Mouse (Mus musculus) midbrain, embryonic 14.5 days (tissue): ENCODE measurements around the gene Pskh1. TPM values are rescaled to one million over a fixed set of nuclear protein-coding genes. Genes with fewer than 3 reads are reported as not detected.

Source experiments
- ATAC-seq: fragments of 200-750 bp; cut with Nextera tagmentation; 2 replicates; pipeline ENCODE4 v1.8.0; 2017; ENCODE audit warnings: moderate number of reproducible peaks, moderate library complexity; ENCODE audit not compliant: low FRiP score, low TSS enrichment
- DNase-seq: peaks from one replicate; pipeline ENCODE4 v3.0.0-alpha.2; 2015
- H3K27ac ChIP-seq: fragments of 300-500 bp; sonication (generic); replicated peaks from 2 replicates; pipeline ENCODE4 v1.5.1; 2014; ENCODE audit warnings: mild to moderate bottlenecking, low read depth, low read length, moderate library complexity
- H3K27me3 ChIP-seq: fragments of 300-500 bp; sonication (generic); 2 replicates; pipeline ENCODE4 v1.6.1; 2014; ENCODE audit warnings: low read length, control low read depth, mixed read lengths; ENCODE audit not compliant: control insufficient read depth, insufficient read depth
- H3K36me3 ChIP-seq: fragments of 300-500 bp; sonication (generic); 2 replicates; pipeline ENCODE4 v1.6.1; 2014; ENCODE audit warnings: low read length, control low read depth; ENCODE audit not compliant: control insufficient read depth, insufficient read depth
- H3K4me1 ChIP-seq: fragments of 300-500 bp; sonication (generic); 2 replicates; pipeline ENCODE4 v1.6.1; 2014; ENCODE audit warnings: mild to moderate bottlenecking, antibody characterized with exemption, low read length, control low read depth; ENCODE audit not compliant: control insufficient read depth, insufficient read depth
- H3K4me2 ChIP-seq: fragments of 300-500 bp; sonication (generic); 2 replicates; pipeline ENCODE4 v1.6.1; 2014; ENCODE audit warnings: mild to moderate bottlenecking, low read length, moderate library complexity
- H3K4me3 ChIP-seq: fragments of 300-500 bp; sonication (generic); replicated peaks from 2 replicates; pipeline ENCODE4 v1.5.1; 2014; ENCODE audit warnings: low read depth, low read length
- H3K9ac ChIP-seq: fragments of 300-500 bp; sonication (generic); replicated peaks from 2 replicates; pipeline ENCODE4 v1.6.1; 2014; ENCODE audit warnings: mild to moderate bottlenecking, low read length, moderate library complexity
- H3K9me3 ChIP-seq: fragments of 300-500 bp; sonication (generic); 2 replicates; pipeline ENCODE4 v1.6.1; 2016; ENCODE audit warnings: low read length, control low read depth, mixed read lengths; ENCODE audit not compliant: control insufficient read depth
- WGBS: fragments of 180-500 bp; shearing (Covaris S2); extraction: QIAGEN DNeasy Blood & Tissue Kit; methylation state at CpG from one replicate; pipeline ENCODE4 v1.1.7; 2014; 5-methylcytosine and 5-hydroxymethylcytosine counted together
- polyA plus RNA-seq: library from polyadenylated mRNA; unstranded; fragments of >200 nt; fragmentation: Nextera tagmentation; extraction: Ambion mirVana; gene quantifications from 2 replicates; pipeline ENCODE4 v1.2.1, GENCODE M21; 2014

Gene Pskh1
- polyA plus RNA-seq, 1 experiment from 2014 or later, result 10.7 TPM

GRCm38 (mm10) chr8:105938306-105938669 is 38.0 kb downstream of the Pskh1 start, which contains the start of gene Psmb10:
Psmb10 (minus strand) TSS chr8:105938444.
- DNase-seq (no peak), ATAC-seq (no peak)
- Histone ChIP-seq H3K4me1 (peaks cover 15% of the 10 kb centered on the region), H3K9ac (peak within 1 kb of the TSS; percentile 81), H3K4me2 (peak within 1 kb of the TSS; percentile 84), H3K27me3 (no peaks in the 10 kb centered on the region), H3K4me3 (peak within 1 kb of the TSS; percentile 46), H3K36me3 (no peaks in the 10 kb centered on the region), H3K9me3 (no peaks in the 10 kb centered on the region), H3K27ac (peak within 1 kb of the TSS; percentile 83)
- 38% methylated on average over 4 of the region's 4 CpGs for WGBS

- peaks cover 6% of the 10 kb centered on the region; the same call in 1 of the 2 replicates for H3K4me1 ChIP-seq
- no peaks in the 10 kb centered on the region for H3K36me3 ChIP-seq
- no peak overlapping the region for H3K27ac ChIP-seq
- H3K9me3 ChIP-seq, result no peaks in the 10 kb centered on the region
- no peaks in the 10 kb centered on the region for H3K27me3 ChIP-seq
- DNase-seq (no peak), ATAC-seq (no peak)
- no peak overlapping the region for H3K4me3 ChIP-seq
- no peak overlapping the region for H3K4me2 ChIP-seq
- 92% methylated on average over 11 of the region's 11 CpGs for WGBS
- H3K9ac ChIP-seq, result no peak overlapping the region
These were observed 41.8 kb downstream of the Pskh1 start for GRCm38 (mm10) chr8:105942026-105942425.

DNA sequence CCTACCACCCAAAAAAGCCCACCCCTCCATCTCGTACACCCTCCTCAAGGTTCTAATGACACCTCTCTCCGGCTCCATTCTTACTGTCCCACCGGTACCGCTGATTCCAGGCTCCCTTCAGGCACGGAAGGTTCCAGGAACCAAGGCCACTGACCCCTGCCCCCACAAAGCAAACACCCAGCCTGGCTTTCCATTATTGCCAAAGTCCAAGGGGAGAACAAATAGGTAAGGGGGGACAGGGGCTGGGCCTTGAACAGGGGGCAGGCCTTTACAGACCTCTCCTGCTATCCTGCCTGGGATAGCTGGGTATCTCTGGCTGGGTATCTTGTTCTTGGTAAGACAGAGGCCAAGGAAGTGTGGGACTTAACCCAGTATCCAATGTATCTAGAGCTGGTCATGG is 42.3 kb downstream of the Pskh1 start:
- Histone ChIP-seq H3K36me3 (no peaks in the 10 kb centered on the region), H3K27me3 (no peaks in the 10 kb centered on the region)
- 95% methylated on average over 5 of the region's 5 CpGs for WGBS

DNA sequence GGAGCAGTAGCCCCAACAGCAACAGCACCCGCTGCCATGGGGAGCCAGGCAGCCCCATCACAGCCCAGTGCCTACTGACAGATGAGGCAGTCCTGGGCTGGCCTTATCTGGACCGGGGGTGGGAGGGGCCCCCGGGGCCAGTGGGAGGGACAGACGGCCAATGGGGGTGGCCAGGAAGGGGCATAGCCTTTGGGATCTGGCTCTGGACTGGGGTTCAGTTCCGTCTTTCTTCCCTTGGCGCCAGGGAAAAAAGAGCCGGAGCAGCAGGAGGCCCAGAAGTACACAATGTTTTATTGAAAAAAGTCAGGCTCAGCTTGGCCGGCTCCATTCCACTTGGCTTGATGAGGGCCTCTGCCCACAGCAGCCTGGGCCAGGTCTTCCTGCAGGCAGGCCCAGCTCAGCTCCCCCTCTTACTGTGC is 43.1 kb downstream of the Pskh1 start, which contains the start of gene Lcat:
Lcat (minus strand) TSS at position 62 of the 419 bp plus-strand sequence.
- Histone ChIP-seq H3K4me1 (peaks cover under 1% of the 10 kb centered on the region; the same call in 1 of the 2 replicates), H3K36me3 (no peaks in the 10 kb centered on the region), H3K4me2 (no peak within 1 kb of the TSS), H3K27ac (no peak within 1 kb of the TSS), H3K9me3 (no peaks in the 10 kb centered on the region), H3K9ac (no peak within 1 kb of the TSS), H3K27me3 (no peaks in the 10 kb centered on the region), H3K4me3 (no peak within 1 kb of the TSS)
- no peak for ATAC-seq
- DNase-seq, result no peak
- WGBS, result 54% methylated on average over 8 of the region's 8 CpGs

More for the DNA sequence above, 42.3 kb downstream of the Pskh1 start:
- DNase-seq (no peak), ATAC-seq (no peak)
- H3K27ac ChIP-seq, result no peak overlapping the region
- H3K4me2 ChIP-seq, result no peak overlapping the region
- H3K9ac ChIP-seq, result no peak overlapping the region
- H3K4me3 ChIP-seq, result no peak overlapping the region
- H3K4me1 ChIP-seq, result peaks cover 6% of the 10 kb centered on the region; the same call in 1 of the 2 replicates
- no peaks in the 10 kb centered on the region for H3K9me3 ChIP-seq

GRCm38 (mm10) chr8:105949350-105949749 is 49.1 kb downstream of the Pskh1 start:
- 74% methylated on average over 10 of the region's 10 CpGs for WGBS
- Histone ChIP-seq H3K27me3 (no peaks in the 10 kb centered on the region), H3K27ac (no peak overlapping the region), H3K9me3 (no peaks in the 10 kb centered on the region), H3K4me2 (no peak overlapping the region), H3K9ac (no peak overlapping the region), H3K4me1 (no peaks in the 10 kb centered on the region), H3K4me3 (no peak overlapping the region), H3K36me3 (no peaks in the 10 kb centered on the region)
- DNase-seq (peak; percentile 70), ATAC-seq (no peak)

DNA sequence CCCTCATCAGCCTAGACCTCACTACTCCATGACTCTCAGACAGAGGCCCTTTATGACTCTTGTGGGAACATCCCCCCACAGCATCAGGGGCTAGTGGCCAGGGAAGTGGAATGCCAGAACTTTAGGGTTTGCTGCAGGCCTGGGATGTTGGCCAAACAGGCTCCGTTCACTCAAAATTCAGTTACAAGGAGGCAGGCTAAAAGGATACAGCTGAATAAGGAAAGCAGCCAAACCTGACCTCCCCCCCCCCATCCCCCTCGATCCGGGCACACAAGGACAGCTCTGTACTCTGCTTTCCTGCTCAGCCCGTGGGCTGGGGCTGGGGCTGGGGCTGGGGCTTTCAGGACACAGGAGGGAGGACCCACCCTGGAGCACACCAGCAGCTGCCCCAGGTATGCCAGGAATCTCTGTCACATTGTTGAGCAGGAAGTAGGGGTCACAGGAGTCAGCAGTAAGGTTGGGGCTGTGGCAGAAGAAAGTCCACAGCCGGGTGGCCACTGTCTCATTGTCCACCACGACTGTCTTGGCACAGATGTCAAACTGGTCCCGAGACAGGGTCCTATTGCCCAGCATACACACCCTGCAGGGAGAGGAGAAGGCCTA is 50.9 kb downstream of the Pskh1 start:
- Histone ChIP-seq H3K4me1 (no peaks in the 10 kb centered on the region), H3K4me3 (no peak overlapping the region), H3K4me2 (no peak overlapping the region), H3K9me3 (no peaks in the 10 kb centered on the region), H3K27ac (0 out of 2 replicates have a peak overlapping the region, but pooled peaks have one; percentile 49), H3K36me3 (no peaks in the 10 kb centered on the region), H3K9ac (no peak overlapping the region), H3K27me3 (no peaks in the 10 kb centered on the region)
- 76% methylated on average over 7 of the region's 7 CpGs for WGBS
- DNase-seq (peak; percentile 37), ATAC-seq (peak; percentile 63; the same call in 1 of the 2 replicates)

GRCm38 (mm10) chr8:105956556-105956955 is 56.3 kb downstream of the Pskh1 start:
- Histone ChIP-seq H3K36me3 (no peaks in the 10 kb centered on the region), H3K4me3 (no peak overlapping the region), H3K9me3 (no peaks in the 10 kb centered on the region), H3K4me2 (no peak overlapping the region), H3K27me3 (no peaks in the 10 kb centered on the region), H3K9ac (no peak overlapping the region), H3K27ac (no peak overlapping the region), H3K4me1 (no peaks in the 10 kb centered on the region)
- DNase-seq (no peak), ATAC-seq (no peak)
- WGBS, result 95% methylated on average over 4 of the region's 4 CpGs

DNA sequence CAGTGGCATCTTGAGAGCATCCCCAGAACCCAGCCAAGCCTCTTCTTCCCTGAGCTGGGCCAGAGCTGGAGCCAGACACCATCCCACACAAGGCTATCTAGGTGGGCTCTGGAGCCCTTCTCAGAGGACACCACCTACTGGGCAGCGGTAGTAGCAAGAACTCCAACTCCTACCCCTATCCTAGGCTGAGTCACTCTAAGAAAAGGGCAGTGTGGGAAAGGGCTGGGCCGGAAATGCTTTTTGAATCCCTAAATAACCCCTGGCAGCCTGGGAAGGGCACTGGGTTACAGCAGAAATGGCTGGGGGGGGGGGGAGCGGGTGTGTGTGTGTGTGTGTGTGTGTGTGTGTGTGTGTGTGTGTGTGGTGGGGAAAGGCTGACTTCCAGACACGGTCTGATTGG is 57.6 kb downstream of the Pskh1 start:
- WGBS, result 59% methylated on average over 3 of the region's 4 CpGs
- no peak for ATAC-seq
- H3K27me3 ChIP-seq, result no peaks in the 10 kb centered on the region

DNA sequence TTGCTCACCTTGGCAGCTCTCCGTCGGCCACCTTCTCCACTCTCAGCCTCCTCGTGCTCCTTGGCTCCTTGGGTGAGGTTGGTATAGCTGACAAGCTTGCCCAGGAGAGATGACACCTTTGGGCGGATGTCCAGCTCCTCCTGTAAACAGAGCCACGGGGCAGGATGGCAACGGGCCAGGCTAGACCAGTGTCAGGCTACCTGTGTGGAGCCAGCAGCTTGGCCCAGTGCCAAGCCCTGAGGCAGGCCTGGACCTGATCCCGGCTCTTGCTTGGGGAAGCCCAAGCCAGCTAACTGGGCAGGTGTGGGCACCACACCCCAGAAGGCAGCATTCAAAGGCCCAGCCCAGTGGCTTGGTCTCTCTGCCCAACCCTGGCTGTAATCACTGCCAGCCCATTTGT is 59.1 kb downstream of the Pskh1 start:
- Histone ChIP-seq H3K36me3 (no peaks in the 10 kb centered on the region), H3K9me3 (no peaks in the 10 kb centered on the region), H3K4me3 (no peak overlapping the region), H3K4me1 (no peaks in the 10 kb centered on the region), H3K9ac (no peak overlapping the region), H3K4me2 (no peak overlapping the region), H3K27me3 (no peaks in the 10 kb centered on the region), H3K27ac (no peak overlapping the region)
- peak; percentile 3 for DNase-seq
- WGBS, result 88% methylated on average over 7 of the region's 7 CpGs
- no peak for ATAC-seq

More for the DNA sequence above, 57.6 kb downstream of the Pskh1 start:
- Histone ChIP-seq H3K9me3 (no peaks in the 10 kb centered on the region), H3K4me3 (no peak overlapping the region), H3K4me1 (no peaks in the 10 kb centered on the region), H3K9ac (no peak overlapping the region), H3K4me2 (no peak overlapping the region), H3K36me3 (no peaks in the 10 kb centered on the region), H3K27ac (no peak overlapping the region)
- no peak for DNase-seq
